Mouse (Mus musculus): ENCODE measurements at regions not wholly inside any gene's neighbourhood (a gene's known extent, or its start where the extent isn't known, plus 50 kb on each side); places are given as distances from the start of the nearest gene placed in this dataset.

DNA sequence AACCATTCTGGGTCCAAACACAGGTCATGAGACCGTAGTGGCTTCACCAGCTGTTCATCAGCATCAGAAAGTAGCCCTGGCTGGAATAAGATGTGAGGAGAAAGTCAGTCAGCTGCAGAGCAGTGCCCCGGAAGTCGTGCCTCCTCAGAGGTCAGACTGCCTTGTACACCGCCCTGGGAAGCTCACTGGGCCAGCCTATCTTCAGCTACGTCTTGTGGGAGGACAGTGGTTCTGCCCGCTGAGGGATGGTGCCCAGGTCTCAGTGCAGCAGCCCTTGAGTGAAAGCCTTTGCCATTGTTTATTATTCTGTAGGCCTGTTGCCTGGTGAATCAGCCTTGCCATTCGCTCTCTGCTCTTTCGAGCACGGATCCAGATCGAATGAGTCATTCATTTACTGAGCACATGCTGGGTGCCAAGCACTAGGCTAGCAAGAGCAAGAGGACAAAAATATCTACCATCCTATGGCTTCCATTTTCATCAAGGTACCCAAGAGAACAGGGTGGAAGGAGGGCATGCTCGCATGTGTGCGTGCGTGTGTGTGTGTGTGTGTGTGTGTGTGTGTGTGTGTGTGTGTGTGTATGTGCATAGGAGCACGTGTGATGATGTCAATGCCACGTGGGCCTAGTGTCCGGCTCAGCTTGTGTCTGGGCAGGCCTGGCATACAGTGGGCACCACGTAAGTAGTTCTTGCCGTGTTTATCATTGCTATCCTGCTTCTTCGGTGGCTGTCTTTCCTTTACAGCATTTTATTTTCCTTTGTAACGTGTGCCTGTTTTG is 1121.0 kb upstream of the A1bg start:
- dilution Hi-C loops (cut with MboI; ENCODE audit: extremely low pct_ligation_motif_present, extremely low pct_unique_long_range_greater_than_20kb, low sequenced_read_pairs): no loop called here
- Histone ChIP-seq H3K27me3 (replicated peaks) (no peaks in the 10 kb centered on the region), H3K9ac (ENCODE audit: insufficient read depth, low read depth) (peak overlapping the region; percentile 93; the same call in 1 of the 2 replicates), H3K79me2 (replicated peaks; ENCODE audit: control insufficient read depth, extremely low read depth, insufficient read depth, poor library complexity, severe bottlenecking) (peaks cover 96% of the 10 kb centered on the region), H3K4me1 (ENCODE audit: control insufficient read depth in 1 of 2, insufficient read depth in 2 of 2) (peaks cover 26 to 60% of the 10 kb centered on the region in 2 experiments), H3K4me3 (replicated peaks in 1 of 3; ENCODE audit: low read depth in 2 of 3, low read length in 2 of 3, poor library complexity in 1 of 3) (peak overlapping the region; percentile 57 to 97 (median 64)), H3K9me3 (replicated peaks; ENCODE audit: low read length) (no peaks in the 10 kb centered on the region), H3K4me2 (ENCODE audit: insufficient read depth, low read depth, poor library complexity, severe bottlenecking) (peak overlapping the region; percentile 96), H3K36me3 (replicated peaks in 1 of 2; ENCODE audit: control insufficient read depth in 1 of 2, insufficient read depth in 1 of 2, low read length in 1 of 2) (peaks cover 29 to 78% of the 10 kb centered on the region in 2 experiments), H3K27ac (ENCODE audit: insufficient read depth, low read depth) (peak overlapping the region; percentile 70)
- no peak for TF ChIP-seq ZMIZ1 (IDR thresholded peaks at IDR 0.05; ENCODE audit: low read depth, low read length)
- TF ChIP-seq CHD2 (IDR thresholded peaks at IDR 0.05; ENCODE audit: low read length): no peak
- no peak for TF ChIP-seq POLR2AphosphoS2 (IDR thresholded peaks at IDR 0.05; ENCODE audit: low read depth, low read length)
- TF ChIP-seq EP300 (IDR thresholded peaks at IDR 0.05; ENCODE audit: low read length): no peak
- no peak for TF ChIP-seq NRF1 (IDR thresholded peaks at IDR 0.05; ENCODE audit: low read depth, low read length)
- TF ChIP-seq TCF12 (IDR thresholded peaks at IDR 0.05; ENCODE audit: low read depth, low read length): no peak
- TF ChIP-seq MXI1 (IDR thresholded peaks at IDR 0.05; ENCODE audit: low read depth, low read length): peak; percentile 99
- no peak for TF ChIP-seq RCOR1 (conservative IDR thresholded peaks at IDR 0.05; ENCODE audit: low read depth, low read length)
- TF ChIP-seq JUN (IDR thresholded peaks at IDR 0.05; ENCODE audit: insufficient read depth, low read depth, low read length): no peak
- no peak for TF ChIP-seq SMC3 (IDR thresholded peaks at IDR 0.05; ENCODE audit: low read depth, low read length)
- TF ChIP-seq GABPA (IDR thresholded peaks at IDR 0.05; ENCODE audit: insufficient replicate concordance, low read depth, low read length): no peak
- peak; percentile 12; the same call in 1 of the 2 replicates for TF ChIP-seq USF1 (IDR thresholded peaks at IDR 0.05; ENCODE audit: low read depth, low read length)
- TF ChIP-seq POLR2A (IDR thresholded peaks at IDR 0.05; ENCODE audit: low read depth, low read length): peak; percentile 4; the same call in 1 of the 2 replicates
- no peak for TF ChIP-seq ZC3H11A (IDR thresholded peaks at IDR 0.05; ENCODE audit: low read depth, low read length)
- TF ChIP-seq ZNF384 (IDR thresholded peaks at IDR 0.05; ENCODE audit: low read depth, low read length): no peak
- peak; percentile 29 for TF ChIP-seq ETS1 (conservative IDR thresholded peaks at IDR 0.05; ENCODE audit: low read depth, low read length)
- no peak for TF ChIP-seq E2F4 (IDR thresholded peaks at IDR 0.05; ENCODE audit: insufficient replicate concordance, low read depth, low read length)
- TF ChIP-seq PAX5 (IDR thresholded peaks at IDR 0.05; ENCODE audit: low read length): no peak
- no peak for TF ChIP-seq CHD1 (IDR thresholded peaks at IDR 0.05; ENCODE audit: low read depth, low read length)
- TF ChIP-seq KAT2A (IDR thresholded peaks at IDR 0.05; ENCODE audit: insufficient replicate concordance, low read length): no peak
- peak; percentile 25; the same call in 1 of the 2 replicates for TF ChIP-seq ELF1 (IDR thresholded peaks at IDR 0.05; ENCODE audit: low read depth, low read length)
- peak; percentile 54; the same call in 1 of the 2 replicates for TF ChIP-seq HCFC1 (IDR thresholded peaks at IDR 0.05; ENCODE audit: low read depth, low read length)
- peak; percentile 97 for TF ChIP-seq MAX (IDR thresholded peaks at IDR 0.05; ENCODE audit: low read length)
- 0 out of 2 replicates have a peak, but pooled peaks have one; percentile 18 for TF ChIP-seq JUND (conservative IDR thresholded peaks at IDR 0.05; ENCODE audit: low read depth, low read length)
- no peak for TF ChIP-seq USF2 (conservative IDR thresholded peaks at IDR 0.05; ENCODE audit: low read depth, low read length)
- TF ChIP-seq NELFE (IDR thresholded peaks at IDR 0.05; ENCODE audit: low read depth, low read length): no peak
- TF ChIP-seq IRF4 (IDR thresholded peaks at IDR 0.05; ENCODE audit: low read depth, low read length): no peak
- TF ChIP-seq MAZ (IDR thresholded peaks at IDR 0.05; ENCODE audit: low read depth, low read length): no peak
- no peak for TF ChIP-seq MEF2A (IDR thresholded peaks at IDR 0.05; ENCODE audit: borderline replicate concordance, low read depth, low read length)
- no peak for TF ChIP-seq UBTF (IDR thresholded peaks at IDR 0.05; ENCODE audit: low read depth, low read length)
- no peak for TF ChIP-seq ZKSCAN1 (IDR thresholded peaks at IDR 0.05; ENCODE audit: borderline replicate concordance, low read depth, low read length)
- peak; percentile 71; the same call in 1 of the 2 replicates for TF ChIP-seq SIN3A (IDR thresholded peaks at IDR 0.05; ENCODE audit: low read length)
- TF ChIP-seq MAFK (IDR thresholded peaks at IDR 0.05; ENCODE audit: insufficient replicate concordance, low read length): no peak
- TF ChIP-seq MYC (IDR thresholded peaks at IDR 0.05; ENCODE audit: low read depth, low read length): peak; percentile 97
- no peak for TF ChIP-seq TBP (conservative IDR thresholded peaks at IDR 0.05; ENCODE audit: low read depth, low read length)
- TF ChIP-seq RAD21 (IDR thresholded peaks at IDR 0.05; ENCODE audit: low read depth, low read length): no peak
- peak; percentile 91 for TF ChIP-seq BHLHE40 (IDR thresholded peaks at IDR 0.05; ENCODE audit: low read depth, low read length)
- no peak for TF ChIP-seq CTCF (conservative IDR thresholded peaks at IDR 0.05 in 1 of 2, IDR thresholded peaks at IDR 0.05 in 1 of 2; ENCODE audit: low read depth in 2 of 2, low read length in 2 of 2)
- DNase-seq (ENCODE audit: extremely low read depth): peak; percentile 85
- in situ Hi-C loops (cut with MboI; ENCODE audit: low pct_ligation_motif_present, low pct_unique_long_range_greater_than_20kb, low sequenced_read_pairs): no loop called here
